Mouse (Mus musculus) midbrain, embryonic 10.5 days (tissue): ENCODE results near the gene Gm17606. TPM values are rescaled to one million over a fixed set of nuclear protein-coding genes. Genes with fewer than 3 reads are reported as not detected.

Source experiments
- DNase-seq: peaks from one replicate; pipeline ENCODE4 v3.0.0-alpha.2; 2017; ENCODE audit warnings: low spot score
- H3K27ac ChIP-seq: fragments of 300-500 bp; sonication (generic); replicated peaks from 2 replicates; pipeline ENCODE4 v1.5.1; 2016; ENCODE audit warnings: mild to moderate bottlenecking
- H3K27me3 ChIP-seq: fragments of 300-500 bp; sonication (generic); 2 replicates; pipeline ENCODE4 v1.6.1; 2016; ENCODE audit warnings: low read depth, mild to moderate bottlenecking; ENCODE audit not compliant: poor library complexity, severe bottlenecking
- H3K36me3 ChIP-seq: fragments of 300-500 bp; sonication (generic); 2 replicates; pipeline ENCODE4 v1.6.1; 2016; ENCODE audit warnings: mild to moderate bottlenecking, moderate library complexity
- H3K4me1 ChIP-seq: fragments of 300-500 bp; sonication (generic); 2 replicates; pipeline ENCODE4 v1.6.1; 2016
- H3K4me3 ChIP-seq: fragments of 300-500 bp; sonication (generic); 2 replicates; pipeline ENCODE4 v1.5.1; 2016; ENCODE audit warnings: mild to moderate bottlenecking, moderate library complexity
- H3K9me3 ChIP-seq: fragments of 300-500 bp; sonication (generic); replicated peaks from 2 replicates; pipeline ENCODE4 v1.6.1; 2016; ENCODE audit warnings: mild to moderate bottlenecking
- WGBS: fragments of 180-500 bp; shearing (Covaris S2); methylation state at CpG from one replicate; pipeline ENCODE4 v1.1.7; 2016; 5-methylcytosine and 5-hydroxymethylcytosine counted together
- microRNA counts: library from miRNA; unstranded; fragments of <30 nt; microRNA quantifications from one replicate; lab custom pipeline; 2017
- microRNA-seq: library from miRNA; unstranded; fragments of <30 nt; microRNA quantifications from one replicate; pipeline ENCODE4, GENCODE M21; 2017
- polyA plus RNA-seq: library from polyadenylated mRNA; unstranded; fragments of >200 nt; fragmentation: Nextera tagmentation; extraction: Ambion mirVana; gene quantifications from 2 replicates; pipeline ENCODE4 v1.2.1, GENCODE M21; 2016

Gene Gm17606
- polyA plus RNA-seq, 1 experiment from 2014 or later, result not detected

- DNase-seq, result no peak
- WGBS, result 100% methylated on average over 3 of the region's 3 CpGs
- H3K4me3 ChIP-seq, result no peak overlapping the region
- H3K4me1 ChIP-seq, result peaks cover 13% of the 10 kb centered on the region
- H3K36me3 ChIP-seq, result peaks cover 66% of the 10 kb centered on the region
- H3K9me3 ChIP-seq, result no peaks in the 10 kb centered on the region
- H3K27ac ChIP-seq, result no peak overlapping the region
- H3K27me3 ChIP-seq, result no peaks in the 10 kb centered on the region
These were observed 41.6 kb downstream of the Gm17606 start for GRCm38 (mm10) chr14:54682396-54682795.

DNA sequence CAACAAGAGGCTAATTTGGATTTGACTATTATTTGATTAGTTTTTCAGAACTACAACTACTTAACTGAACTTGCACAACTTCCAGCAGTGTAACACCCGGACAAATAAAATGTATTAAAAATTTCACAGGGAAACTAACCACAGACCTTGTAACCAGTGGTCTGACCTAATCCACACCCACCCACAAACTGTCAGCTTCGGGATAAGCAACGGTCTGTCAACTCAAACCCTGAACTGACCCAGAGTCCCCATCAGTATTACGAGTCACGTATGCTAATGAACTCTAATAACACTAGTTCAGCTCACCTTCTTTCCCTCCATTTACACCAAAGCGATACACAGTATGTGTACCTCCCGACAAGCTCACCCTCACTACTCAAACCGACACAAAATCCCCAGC is 44.7 kb downstream of the Gm17606 start:
- Histone ChIP-seq H3K27ac (peak overlapping the region; percentile 97), H3K36me3 (peaks cover 58% of the 10 kb centered on the region), H3K4me3 (peak overlapping the region; percentile 90), H3K27me3 (no peaks in the 10 kb centered on the region), H3K9me3 (no peaks in the 10 kb centered on the region), H3K4me1 (peaks cover 27% of the 10 kb centered on the region)
- WGBS, result 17% methylated on average over 8 of the region's 8 CpGs
- no peak for DNase-seq

DNA sequence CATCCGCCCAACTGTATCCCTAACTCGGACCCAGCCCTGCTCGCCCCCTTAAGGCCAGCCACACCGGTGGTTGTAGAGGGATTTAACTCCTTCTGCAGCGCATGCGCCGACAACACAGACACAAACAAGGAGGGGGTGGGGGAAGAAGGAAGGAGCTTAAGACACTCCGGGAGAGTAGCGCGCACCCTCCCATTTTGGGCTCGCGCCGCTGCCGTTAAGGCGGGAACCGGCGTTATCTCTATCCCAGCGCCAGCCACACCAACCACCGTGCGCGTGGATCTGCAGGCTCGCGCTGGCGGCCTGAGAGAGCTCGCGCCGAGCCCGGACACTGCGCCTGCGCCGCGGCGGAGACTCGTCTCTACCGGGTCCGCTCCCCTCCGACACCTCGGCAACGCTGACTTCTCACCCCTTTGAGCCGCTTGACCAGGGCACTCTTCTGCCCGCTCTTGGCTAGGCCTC is 45.3 kb downstream of the Gm17606 start, which contains the start of gene 1700123O20Rik:
Gene 1700123O20Rik, plus strand, starts transcription at position 154 of the 459 bp plus-strand sequence.
- Histone ChIP-seq H3K4me1 (peaks cover 27% of the 10 kb centered on the region), H3K36me3 (peaks cover 59% of the 10 kb centered on the region), H3K27ac (peak within 1 kb of the TSS; percentile 97), H3K9me3 (no peaks in the 10 kb centered on the region), H3K27me3 (no peaks in the 10 kb centered on the region), H3K4me3 (peak within 1 kb of the TSS; percentile 90)
- 0% methylated on average over 41 of the region's 41 CpGs for WGBS
- peak; percentile 86 for DNase-seq

- Histone ChIP-seq H3K27me3 (no peaks in the 10 kb centered on the region), H3K4me1 (peaks cover 27% of the 10 kb centered on the region), H3K4me3 (peak within 1 kb of the TSS; percentile 90), H3K27ac (peak within 1 kb of the TSS; percentile 97), H3K36me3 (peaks cover 58% of the 10 kb centered on the region), H3K9me3 (no peaks in the 10 kb centered on the region)
- DNase-seq, result peak; percentile 100
- under 1% methylated on average over 44 of the region's 44 CpGs for WGBS
These were observed 45.9 kb downstream of the Gm17606 start, which contains the start of gene Acin1 for GRCm38 (mm10) chr14:54686522-54687143. Acin1 (minus strand) TSS chr14:54686931.

GRCm38 (mm10) chr14:54687251-54687650 is 46.5 kb downstream of the Gm17606 start:
- H3K27ac ChIP-seq, result peak overlapping the region; percentile 97
- H3K4me3 ChIP-seq, result peak overlapping the region; percentile 90
- no peak for DNase-seq

GRCm38 (mm10) chr14:54695042-54695441 is 54.3 kb downstream of the Gm17606 start:
- Histone ChIP-seq H3K27me3 (no peaks in the 10 kb centered on the region), H3K9me3 (no peaks in the 10 kb centered on the region), H3K27ac (no peak overlapping the region), H3K4me1 (no peaks in the 10 kb centered on the region), H3K4me3 (no peak overlapping the region), H3K36me3 (peaks cover 33% of the 10 kb centered on the region)
- DNase-seq, result no peak
- 80% methylated on average over 6 of the region's 6 CpGs for WGBS

More at GRCm38 (mm10) chr14:54687251-54687650, 46.5 kb downstream of the Gm17606 start:
- no peaks in the 10 kb centered on the region for H3K9me3 ChIP-seq
- H3K4me1 ChIP-seq, result peaks cover 27% of the 10 kb centered on the region
- WGBS, result 11% methylated on average over 8 of the region's 8 CpGs
- H3K36me3 ChIP-seq, result peaks cover 52% of the 10 kb centered on the region
- no peaks in the 10 kb centered on the region for H3K27me3 ChIP-seq

DNA sequence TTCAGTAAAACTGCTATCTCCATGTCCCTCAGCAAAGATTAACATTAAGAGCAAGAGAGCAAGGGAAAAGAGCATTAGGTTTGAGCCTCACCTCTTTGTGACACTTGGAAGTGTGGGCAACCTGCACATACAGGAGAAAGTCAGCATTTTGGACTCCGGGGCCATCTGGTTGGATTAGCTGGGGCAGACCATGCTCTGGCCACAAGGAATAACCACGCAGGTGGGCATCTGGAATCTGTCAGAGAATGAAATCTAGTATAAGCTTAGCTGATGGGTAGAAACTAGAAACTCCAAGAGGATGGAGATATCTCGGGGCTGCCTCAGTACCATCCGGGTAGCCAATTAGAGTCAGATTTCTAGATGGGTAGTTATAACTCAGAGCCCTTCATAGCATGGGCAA is 56.0 kb downstream of the Gm17606 start:
- 91% methylated on average over 4 of the region's 4 CpGs for WGBS
- Histone ChIP-seq H3K27me3 (no peaks in the 10 kb centered on the region), H3K27ac (no peak overlapping the region), H3K9me3 (no peaks in the 10 kb centered on the region), H3K36me3 (peaks cover 19% of the 10 kb centered on the region), H3K4me1 (no peaks in the 10 kb centered on the region), H3K4me3 (no peak overlapping the region)
- no peak for DNase-seq

MicroRNA genes within 50 kb of the gene (microRNA counts, 519-probe panel; counts per million panel counts)
- microRNA mmu-miR-686 (lab: Ali Mortazavi, UCI), result not detected

Small RNA genes within 50 kb of the gene (microRNA-seq; reads per million reads assigned to microRNA genes)
- gene Mir686 (not detected), gene Mir6948 (not detected)

Other genes with a start within 250 kb of the Gm17606 start
- 4.5 and 5.9 TPM in 2 replicates for gene Slc7a7, start 223.2 kb upstream of the Gm17606 start, polyA plus RNA-seq
- gene Mrpl52, start 214.0 kb upstream of the Gm17606 start, polyA plus RNA-seq, result 205 and 211 TPM in 2 replicates
- 56.0 and 70.5 TPM in 2 replicates for gene Mmp14, start 209.3 kb upstream of the Gm17606 start, polyA plus RNA-seq
- 25.1 and 26.0 TPM in 2 replicates for gene Lrp10, start 176.8 kb upstream of the Gm17606 start, polyA plus RNA-seq
- gene Rem2, start 164.9 kb upstream of the Gm17606 start, polyA plus RNA-seq, result 18.6 and 29.8 TPM in 2 replicates
- gene Prmt5, start 123.4 kb upstream of the Gm17606 start, polyA plus RNA-seq, result 148 and 155 TPM in 2 replicates
- gene Haus4, start 86.3 kb upstream of the Gm17606 start, polyA plus RNA-seq, result 48.0 and 53.8 TPM in 2 replicates
- 66.6 and 88.8 TPM in 2 replicates for gene Ajuba, start 63.4 kb upstream of the Gm17606 start, polyA plus RNA-seq
- 10.7 and 11.0 TPM in 2 replicates for gene 4931414P19Rik, start 35.0 kb upstream of the Gm17606 start, polyA plus RNA-seq
- gene Psmb5, start 22.9 kb upstream of the Gm17606 start, polyA plus RNA-seq, result 470 and 478 TPM in 2 replicates
- 0.06 and 0.12 TPM in 2 replicates for gene Psmb11, start 19.5 kb upstream of the Gm17606 start, polyA plus RNA-seq
- 4.1 and 4.6 TPM in 2 replicates for gene Cdh24, start 412 bp downstream of the Gm17606 start, polyA plus RNA-seq
- 106 and 111 TPM in 2 replicates for gene 1700123O20Rik, start 45.3 kb downstream of the Gm17606 start, polyA plus RNA-seq
- 128 and 145 TPM in 2 replicates for gene Acin1, start 46.0 kb downstream of the Gm17606 start, polyA plus RNA-seq
- gene Gm29776, start 57.9 kb downstream of the Gm17606 start, polyA plus RNA-seq, result 0.15 TPM in 1 of 2 replicates, not detected in the other
- gene Cebpe, start 71.2 kb downstream of the Gm17606 start, polyA plus RNA-seq, result 0.09 and 0.11 TPM in 2 replicates
- gene Slc7a8, start 141.0 kb downstream of the Gm17606 start, polyA plus RNA-seq, result 1.8 and 2.4 TPM in 2 replicates
- not detected in 2 replicates for gene Rnf212b, start 173.2 kb downstream of the Gm17606 start, polyA plus RNA-seq
- gene Homez, start 230.0 kb downstream of the Gm17606 start, polyA plus RNA-seq, result 25.7 and 26.8 TPM in 2 replicates
- 0.31 and 0.81 TPM in 2 replicates for gene Ppp1r3e, start 236.6 kb downstream of the Gm17606 start, polyA plus RNA-seq
- 2.7 and 3.4 TPM in 2 replicates for gene Bcl2l2, start 242.4 kb downstream of the Gm17606 start, polyA plus RNA-seq
- gene Gm20521, start 242.5 kb downstream of the Gm17606 start, polyA plus RNA-seq, result not detected in 2 replicates